Mouse (Mus musculus): ENCODE data around the gene Fbxo44.

- TF ChIP-seq CTCF (IDR thresholded peaks at IDR 0.05; ENCODE audit: borderline replicate concordance, insufficient read depth, low read length) (no peak), POLR2A (IDR thresholded peaks at IDR 0.05; ENCODE audit: low read depth, low read length) (no peak)
Measured at GRCm38 (mm10) chr4:148134988-148135387, 25.3 kb downstream of the Fbxo44 start.

All from embryonic fibroblast, embryonic 13.5 days (primary cell).